Mouse (Mus musculus) brown adipose tissue, adult 24 weeks (tissue): ENCODE measurements around the gene Ubxn1. TPM values are rescaled to one million over a fixed set of nuclear protein-coding genes. Genes with fewer than 3 reads are reported as not detected.

ENCODE experiments used
- H3K27ac ChIP-seq: fragments of 200-500 bp; replicated peaks from 2 replicates; pipeline ENCODE4 v1.5.1; 2012; ENCODE audit warnings: low read depth, mild to moderate bottlenecking, low read length
- H3K4me1 ChIP-seq: fragments of 200-500 bp; 2 replicates; pipeline ENCODE4 v1.6.1; 2012; ENCODE audit warnings: low read length, mixed read lengths; ENCODE audit not compliant: control insufficient read depth, insufficient read depth, insufficient read length
- H3K4me3 ChIP-seq: fragments of 200-500 bp; 2 replicates; pipeline ENCODE4 v1.5.1; 2012; ENCODE audit warnings: low read depth, mild to moderate bottlenecking, low read length, moderate library complexity; ENCODE audit not compliant: insufficient read depth
- polyA plus RNA-seq: library from polyadenylated mRNA; stranded (reverse); fragments of >200 nt; gene quantifications from 2 replicates; pipeline ENCODE4 v1.2.4, GENCODE M21; 2012; ENCODE audit not compliant: missing spikeins, insufficient read depth, insufficient read length

The Ubxn1 gene
- polyA plus RNA-seq, 1 experiment, result 228 TPM

DNA sequence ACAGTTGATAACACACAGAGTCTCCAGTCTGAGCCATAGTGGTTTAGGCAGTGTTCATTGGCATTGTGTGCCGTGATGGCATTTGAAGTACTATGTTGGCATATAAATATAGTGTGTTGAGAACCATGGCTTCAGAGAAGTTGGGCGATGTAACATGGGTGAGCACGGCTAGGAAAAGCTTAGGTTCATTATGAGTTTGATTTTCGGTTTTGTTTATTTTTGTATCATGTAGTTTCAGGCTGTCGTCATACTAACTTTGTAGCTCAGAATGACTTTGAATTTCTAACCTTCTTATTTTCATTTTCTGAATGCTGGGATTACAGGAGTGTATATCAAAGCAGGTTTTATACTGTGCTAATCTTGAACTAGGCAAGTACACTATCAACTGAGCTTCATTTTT, 32.1 kb downstream of the Ubxn1 start:
- Histone ChIP-seq H3K4me3 (no peak overlapping the region), H3K4me1 (no peaks in the 10 kb centered on the region), H3K27ac (no peak overlapping the region)

DNA sequence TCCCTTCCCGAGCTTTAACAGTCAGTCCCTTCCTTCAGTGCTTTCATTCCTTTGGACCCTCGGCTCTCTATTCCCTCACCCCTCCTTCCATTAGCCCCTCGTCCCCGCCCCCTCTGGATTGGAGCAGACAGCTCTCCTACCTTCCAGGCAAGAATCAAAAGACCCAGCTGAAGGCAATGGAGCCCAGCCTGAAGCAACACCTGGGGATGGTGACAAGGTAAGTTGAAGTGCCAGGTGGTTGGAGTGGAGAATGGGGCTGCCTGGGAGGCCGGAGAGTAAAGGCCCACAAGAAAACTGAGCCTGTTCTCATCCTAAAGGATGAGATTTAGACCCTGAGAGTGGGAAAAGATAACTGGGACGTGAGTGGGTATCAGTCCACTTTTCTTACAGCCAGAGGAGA, 37.2 kb downstream of the Ubxn1 start:
- H3K4me3 ChIP-seq, result no peak overlapping the region
- H3K27ac ChIP-seq, result no peak overlapping the region
- no peaks in the 10 kb centered on the region for H3K4me1 ChIP-seq

DNA sequence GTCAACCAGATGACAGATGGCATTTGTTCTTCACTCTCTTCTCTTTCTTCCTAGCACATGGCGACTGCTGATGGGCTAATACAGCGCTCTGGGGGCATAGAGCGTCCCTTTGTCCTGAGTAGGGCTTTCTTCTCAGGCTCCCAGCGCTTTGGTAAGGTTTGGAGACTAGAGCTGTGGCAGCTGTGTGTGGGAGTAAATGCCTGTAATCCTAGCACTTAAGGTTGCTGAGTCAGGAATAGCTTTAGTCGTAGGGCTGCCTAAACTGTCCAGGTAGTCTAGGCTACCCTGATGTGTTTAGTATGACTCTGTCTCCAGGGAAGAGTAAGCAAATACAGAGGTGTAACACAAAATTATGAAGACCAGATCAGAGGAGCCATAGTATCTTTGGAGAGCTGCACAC, 40.5 kb downstream of the Ubxn1 start:
- H3K27ac ChIP-seq, result no peak overlapping the region
- no peak overlapping the region for H3K4me3 ChIP-seq
- H3K4me1 ChIP-seq, result no peaks in the 10 kb centered on the region

DNA sequence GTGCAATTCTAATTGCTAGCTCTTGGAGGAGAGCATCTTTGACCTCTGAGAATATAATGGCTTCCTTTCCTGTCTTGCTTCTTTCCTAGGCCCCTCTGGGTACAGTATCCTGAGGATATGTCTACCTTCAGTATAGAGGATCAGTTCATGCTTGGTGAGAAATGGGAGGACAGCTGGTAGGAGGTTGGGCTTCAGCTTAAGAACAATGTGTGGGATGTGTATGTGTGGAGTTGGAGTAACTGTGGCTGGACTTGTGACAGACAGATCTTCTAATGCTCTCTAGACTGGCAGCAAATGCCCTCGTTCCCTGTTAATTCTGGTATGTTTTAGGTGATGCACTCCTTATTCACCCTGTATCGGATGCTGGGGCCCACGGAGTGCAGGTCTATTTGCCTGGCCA, 42.9 kb downstream of the Ubxn1 start:
- H3K4me3 ChIP-seq, result no peak overlapping the region
- no peak overlapping the region for H3K27ac ChIP-seq
- no peaks in the 10 kb centered on the region for H3K4me1 ChIP-seq

DNA sequence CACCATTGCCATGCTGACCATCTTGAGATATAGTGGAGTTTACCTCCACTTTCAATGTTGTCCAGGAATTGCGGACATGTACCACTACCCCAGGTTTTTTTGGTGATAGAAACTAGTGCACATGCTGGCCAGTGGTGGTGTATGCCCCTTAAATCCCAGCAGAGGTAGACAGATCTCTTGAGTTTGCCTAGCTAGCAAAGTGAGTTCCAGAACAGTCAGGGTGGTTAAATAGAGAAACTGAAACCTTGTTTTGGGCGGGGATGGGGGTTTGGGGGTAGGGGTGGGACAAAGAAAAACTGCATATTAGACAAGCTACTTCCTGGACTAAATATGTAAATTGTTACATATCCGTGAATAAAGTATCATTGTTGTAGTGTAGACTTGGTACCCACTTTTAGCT, 47.7 kb downstream of the Ubxn1 start:
- H3K4me3 ChIP-seq, result no peak overlapping the region
- H3K27ac ChIP-seq, result no peak overlapping the region
- H3K4me1 ChIP-seq, result peaks cover 5% of the 10 kb centered on the region

DNA sequence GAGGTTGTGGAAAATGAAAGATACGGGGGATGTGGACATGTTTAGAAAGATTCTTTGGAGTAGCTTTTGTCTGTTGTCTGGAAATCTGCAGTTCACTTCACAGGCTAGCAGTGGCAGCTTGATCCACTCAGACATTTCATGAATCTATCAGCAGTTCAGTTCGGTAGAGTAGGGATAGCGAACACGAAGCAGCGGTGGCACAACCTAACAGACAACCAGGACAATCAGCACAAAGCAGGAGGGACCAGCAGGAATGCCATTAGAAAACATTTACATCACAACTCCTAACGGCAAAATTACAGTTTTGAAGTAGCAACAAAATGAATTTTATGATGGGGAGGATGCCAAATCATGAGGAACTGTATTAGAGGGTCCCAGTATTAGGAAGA, 48.4 kb downstream of the Ubxn1 start:
- Histone ChIP-seq H3K4me1 (peaks cover 5% of the 10 kb centered on the region), H3K27ac (peak overlapping the region; percentile 96), H3K4me3 (peak overlapping the region; percentile 52)

DNA sequence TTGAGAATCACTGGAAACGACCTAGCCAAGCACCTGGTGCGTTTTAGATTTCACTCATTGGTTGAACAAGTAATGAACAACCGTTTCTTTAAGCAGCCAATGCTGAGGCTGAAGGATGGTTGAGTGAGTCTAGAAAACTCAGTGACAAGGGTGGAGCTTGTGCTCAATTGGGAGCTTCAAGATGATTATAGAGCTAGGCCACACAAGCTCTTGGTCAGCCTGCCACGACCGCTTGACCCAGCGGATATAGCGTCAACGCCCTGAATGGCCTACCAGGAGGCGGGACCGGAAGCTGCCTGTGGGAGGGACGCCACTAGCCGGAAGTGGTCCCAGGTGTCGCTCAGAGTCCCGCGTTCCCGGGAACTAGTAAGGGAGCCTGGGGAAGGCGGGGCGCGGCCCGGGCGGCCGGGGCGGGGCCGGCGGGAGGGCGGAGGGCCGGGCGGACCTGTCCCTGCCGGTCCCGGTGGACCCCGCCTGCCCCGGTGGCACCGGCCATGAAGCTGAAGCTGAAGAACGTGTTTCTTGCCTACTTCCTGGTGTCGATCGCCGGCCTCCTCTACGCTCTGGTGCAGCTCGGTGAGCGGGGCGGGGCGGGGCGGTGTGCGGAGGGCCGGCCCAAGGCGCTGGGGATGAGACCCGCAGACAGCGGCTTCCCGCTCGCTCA, 48.9 kb downstream of the Ubxn1 start, which contains the start of gene B3gat3:
Gene B3gat3 (plus strand): TSS at position 302 of the 664 bp plus-strand sequence.
- H3K27ac ChIP-seq, result peak within 1 kb of the TSS; percentile 96

DNA sequence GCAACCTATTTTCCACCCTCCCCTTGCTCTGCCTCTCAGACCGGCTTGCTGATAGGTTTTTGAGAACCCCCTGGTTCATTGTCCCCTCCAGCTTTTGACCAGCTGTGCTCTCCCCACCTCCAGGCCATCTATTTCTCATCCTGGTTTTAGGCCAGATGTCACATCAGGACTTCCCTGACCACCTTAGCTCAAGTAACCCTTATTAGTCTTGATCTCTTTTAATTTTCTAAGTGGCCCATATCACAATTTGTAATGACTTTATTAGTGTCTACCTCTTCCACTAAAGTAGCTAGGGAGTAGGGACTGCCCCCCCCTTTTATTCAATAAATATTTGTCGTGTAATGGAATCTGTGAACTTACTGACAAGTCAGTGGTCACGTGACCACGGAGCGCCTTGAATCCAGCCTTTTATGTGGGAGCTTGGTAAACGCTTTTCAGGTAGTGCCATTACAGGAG, 49.6 kb downstream of the Ubxn1 start:
- Histone ChIP-seq H3K27ac (peak overlapping the region; percentile 85), H3K4me3 (peak overlapping the region; percentile 75), H3K4me1 (peaks cover 5% of the 10 kb centered on the region)

More for the DNA sequence above, 48.9 kb downstream of the Ubxn1 start, which contains the start of gene B3gat3:
- Histone ChIP-seq H3K4me1 (peaks cover 5% of the 10 kb centered on the region), H3K4me3 (peak within 1 kb of the TSS; percentile 75)

DNA sequence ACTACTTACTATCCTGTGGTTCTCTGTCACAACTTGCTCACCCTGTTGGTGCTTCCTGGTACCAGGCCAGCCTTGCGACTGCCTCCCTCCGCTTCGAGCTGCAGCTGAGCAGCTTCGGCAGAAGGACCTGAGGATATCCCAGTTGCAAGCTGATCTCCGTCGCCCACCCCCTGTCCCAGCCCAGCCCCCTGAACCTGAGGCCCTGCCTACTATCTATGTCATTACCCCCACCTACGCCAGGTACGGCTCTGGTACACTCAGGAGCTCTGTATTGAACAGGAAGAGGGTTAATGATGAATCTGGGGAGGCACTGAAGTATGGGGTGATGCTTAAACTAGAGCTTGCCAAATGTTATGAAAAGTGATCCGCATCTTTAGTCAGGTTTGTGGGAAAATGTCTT, 50.4 kb downstream of the Ubxn1 start:
- Histone ChIP-seq H3K4me1 (peaks cover 5% of the 10 kb centered on the region), H3K4me3 (0 out of 2 replicates have a peak overlapping the region, but pooled peaks have one; percentile 0), H3K27ac (no peak overlapping the region)

Other genes starting within 250 kb of the Ubxn1 start
- not detected in 2 replicates for gene Chrm1, start 207.7 kb upstream of the Ubxn1 start, polyA plus RNA-seq
- gene Slc3a2, start 148.1 kb upstream of the Ubxn1 start, polyA plus RNA-seq, result 32.8 and 41.0 TPM in 2 replicates
- gene Wdr74, start 135.7 kb upstream of the Ubxn1 start, polyA plus RNA-seq, result 28.2 and 31.8 TPM in 2 replicates
- gene 1700092M07Rik, start 130.8 kb upstream of the Ubxn1 start, polyA plus RNA-seq, result not detected in 2 replicates
- gene Stx5a, start 130.1 kb upstream of the Ubxn1 start, polyA plus RNA-seq, result 30.7 and 43.6 TPM in 2 replicates
- gene Nxf1, start 114.4 kb upstream of the Ubxn1 start, polyA plus RNA-seq, result 51.6 and 58.1 TPM in 2 replicates
- gene Tmem223, start 100.5 kb upstream of the Ubxn1 start, polyA plus RNA-seq, result 140 and 154 TPM in 2 replicates
- 34.0 and 34.8 TPM in 2 replicates for gene Tmem179b, start 97.0 kb upstream of the Ubxn1 start, polyA plus RNA-seq
- 4.2 and 8.6 TPM in 2 replicates for gene Taf6l, start 85.1 kb upstream of the Ubxn1 start, polyA plus RNA-seq
- 68.9 and 71.7 TPM in 2 replicates for gene Polr2g, start 72.9 kb upstream of the Ubxn1 start, polyA plus RNA-seq
- 1.2 and 2.8 TPM in 2 replicates for gene Zbtb3, start 68.9 kb upstream of the Ubxn1 start, polyA plus RNA-seq
- 27.1 and 28.9 TPM in 2 replicates for gene Ttc9c, start 52.2 kb upstream of the Ubxn1 start, polyA plus RNA-seq
- 31.0 and 31.1 TPM in 2 replicates for gene Hnrnpul2, start 51.5 kb upstream of the Ubxn1 start, polyA plus RNA-seq
- 17.2 and 39.8 TPM in 2 replicates for gene AC129217.1, start 41.7 kb upstream of the Ubxn1 start, polyA plus RNA-seq
- gene Bscl2, start 34.0 kb upstream of the Ubxn1 start, polyA plus RNA-seq, result 212 and 233 TPM in 2 replicates
- not detected in 2 replicates for gene Gng3, start 32.3 kb upstream of the Ubxn1 start, polyA plus RNA-seq
- 3.3 and 10.5 TPM in 2 replicates for gene Lrrn4cl, start 20.7 kb upstream of the Ubxn1 start, polyA plus RNA-seq
- gene Uqcc3, start 9.4 kb downstream of the Ubxn1 start, polyA plus RNA-seq, result 88.3 and 93.3 TPM in 2 replicates
- gene Lbhd1, start 12.2 kb downstream of the Ubxn1 start, polyA plus RNA-seq, result 11.9 and 20.2 TPM in 2 replicates
- not detected in 2 replicates for gene Gm49403, start 12.4 kb downstream of the Ubxn1 start, polyA plus RNA-seq
- gene 1810009A15Rik, start 17.4 kb downstream of the Ubxn1 start, polyA plus RNA-seq, result 36.6 and 59.8 TPM in 2 replicates
- 6.2 TPM in 1 of 2 replicates, not detected in the other for gene Gm49416, start 17.4 kb downstream of the Ubxn1 start, polyA plus RNA-seq
- gene Ints5, start 21.5 kb downstream of the Ubxn1 start, polyA plus RNA-seq, result 4.8 and 5.9 TPM in 2 replicates
- 49.7 and 56.8 TPM in 2 replicates for gene Ganab, start 26.6 kb downstream of the Ubxn1 start, polyA plus RNA-seq
- gene B3gat3, start 48.9 kb downstream of the Ubxn1 start, polyA plus RNA-seq, result 30.2 and 30.8 TPM in 2 replicates
- 4.5 and 11.4 TPM in 2 replicates for gene Rom1, start 57.9 kb downstream of the Ubxn1 start, polyA plus RNA-seq
- gene Eml3, start 58.1 kb downstream of the Ubxn1 start, polyA plus RNA-seq, result 11.6 and 12.9 TPM in 2 replicates
- gene Mta2, start 70.4 kb downstream of the Ubxn1 start, polyA plus RNA-seq, result 28.2 and 30.6 TPM in 2 replicates
- gene Tut1, start 82.4 kb downstream of the Ubxn1 start, polyA plus RNA-seq, result 6.9 and 7.5 TPM in 2 replicates
- gene Eef1g, start 95.5 kb downstream of the Ubxn1 start, polyA plus RNA-seq, result 134 and 135 TPM in 2 replicates
- gene Ahnak, start 117.8 kb downstream of the Ubxn1 start, polyA plus RNA-seq, result 133 and 177 TPM in 2 replicates
- gene Scgb1a1, start 216.5 kb downstream of the Ubxn1 start, polyA plus RNA-seq, result not detected in 2 replicates